Mouse (Mus musculus): ENCODE measurements around the gene Kif1b.

- TF ChIP-seq CTCF (IDR thresholded peaks at IDR 0.05; ENCODE audit: borderline replicate concordance, insufficient read depth, low read depth, low read length) (no peak), POLR2A (IDR thresholded peaks at IDR 0.05; ENCODE audit: borderline replicate concordance, insufficient read depth, low read length) (no peak)
Observed at GRCm38 (mm10) chr4:149219401-149220041, 88.0 kb downstream of the Kif1b start.

All from cerebellum, adult 2 months (tissue).